Mouse (Mus musculus) kidney, adult 2 months (tissue): ENCODE data around the gene Acss1.

Experiments
- CTCF ChIP-seq: fragments of 200-500 bp; conservative IDR thresholded peaks from 2 replicates; pipeline ENCODE4 v1.5.1; 2011; ENCODE audit warnings: low read depth, mild to moderate bottlenecking, control low read depth, low read length, moderate library complexity, mixed read lengths; ENCODE audit not compliant: insufficient read depth, insufficient read length
- POLR2A ChIP-seq: fragments of 200-500 bp; IDR thresholded peaks from one replicate; pipeline ENCODE4 v1.6.1; 2011; ENCODE audit warnings: low read depth, low read length, control low read depth

GRCm38 (mm10) chr2:150650511-150651074, 17.7 kb downstream of the Acss1 start:
- TF ChIP-seq POLR2A (no peak), CTCF (no peak)
